ENCODE assay signal across 7 mouse cellular contexts in the genomic region with DNA sequence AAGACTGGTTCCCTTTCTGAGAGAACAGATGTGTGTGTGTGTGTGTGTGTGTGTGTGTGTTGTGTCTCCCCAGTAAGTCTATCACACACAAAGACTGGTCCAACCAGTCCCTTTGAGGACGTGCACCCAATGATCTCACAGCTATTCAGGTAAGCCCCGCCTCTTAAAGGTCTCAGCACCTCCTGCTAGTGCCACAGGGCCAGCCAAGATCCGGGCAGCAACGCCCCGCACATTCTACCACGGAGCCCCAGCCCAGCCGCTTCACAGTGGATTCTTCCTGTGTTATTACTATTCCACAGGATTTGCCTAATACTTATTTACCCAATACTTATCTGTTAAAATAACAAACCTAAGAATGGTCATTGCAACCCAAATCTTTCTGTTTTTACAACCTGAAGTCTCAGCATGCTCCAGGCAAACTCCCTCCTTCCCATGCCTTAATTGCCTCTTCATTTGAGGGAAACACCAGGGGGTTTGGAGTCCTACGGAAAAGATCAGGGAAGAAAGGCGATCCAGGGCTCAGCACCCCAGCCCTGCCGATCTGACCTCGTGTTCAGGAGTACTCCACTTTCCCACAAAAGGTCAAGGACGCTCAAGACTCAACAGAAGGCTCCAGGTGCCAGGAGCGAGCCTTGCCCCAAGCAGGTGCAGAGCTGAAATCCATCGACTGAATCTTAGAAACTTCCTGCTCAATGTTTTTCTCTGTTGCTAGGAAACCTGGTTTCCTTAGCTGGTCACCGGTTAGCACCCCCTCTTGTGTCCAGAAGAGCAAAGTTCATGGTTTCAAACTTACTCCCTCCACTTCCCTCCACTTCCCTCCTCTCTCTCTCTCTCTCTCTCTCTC. TPM values are rescaled to one million over a fixed set of nuclear protein-coding genes. Genes with fewer than 3 reads are reported as not detected.
DNase-seq lines count a peak whose midpoint lies in the region; ATAC-seq lines count a peak whose summit lies in the region.

No protein-coding gene starts in this region.

- no peaks in the 10 kb centered on the region for H3K27me3 ChIP-seq in intestine, embryonic 16.5 days (replicated peaks; ENCODE audit: control insufficient read depth, insufficient read depth, low read length)
- H3K27me3 ChIP-seq in neural tube, embryonic 13.5 days: no peaks in the 10 kb centered on the region

- H3K9ac ChIP-seq in intestine, embryonic 16.5 days (ENCODE audit: low read depth, low read length): peak overlapping the region; percentile 55
- H3K9ac ChIP-seq in neural tube, embryonic 13.5 days: peak overlapping the region; percentile 57

- peak overlapping the region; percentile 28 for H3K4me3 ChIP-seq in intestine, embryonic 16.5 days (ENCODE audit: low read length)
- H3K4me3 ChIP-seq in neural tube, embryonic 13.5 days: peak overlapping the region; percentile 21

- no peaks in the 10 kb centered on the region for H3K36me3 ChIP-seq in intestine, embryonic 16.5 days (ENCODE audit: control insufficient read depth, insufficient read depth, low read length)
- no peaks in the 10 kb centered on the region for H3K36me3 ChIP-seq in neural tube, embryonic 13.5 days

- peak; percentile 80 for DNase-seq in WW6 (ENCODE audit: low read depth, low spot score)
- DNase-seq in embryo, embryonic 10.5 days (ENCODE audit: low spot score): peak; percentile 84
- DNase-seq in heart, adult 11 months: peak; percentile 98
- DNase-seq in lung, adult 18-20 months: peak; percentile 86 to 92
- no peak for DNase-seq in frontal cortex, postnatal 25 days (ENCODE audit: low spot score in 2 of 2)

- peaks cover 14% of the 10 kb centered on the region; the same call in 1 of the 2 replicates for H3K4me1 ChIP-seq in intestine, embryonic 16.5 days (ENCODE audit: control insufficient read depth, insufficient read depth, low read length)
- peaks cover 20% of the 10 kb centered on the region for H3K4me1 ChIP-seq in neural tube, embryonic 13.5 days (replicated peaks)

- ATAC-seq in intestine, embryonic 16.5 days: peak; percentile 96
- ATAC-seq in neural tube, embryonic 13.5 days (ENCODE audit: low read depth): peak; percentile 96

- peak overlapping the region; percentile 90 for H3K27ac ChIP-seq in intestine, embryonic 16.5 days (ENCODE audit: low read length)
- peak overlapping the region; percentile 54; the same call in 1 of the 2 replicates for H3K27ac ChIP-seq in neural tube, embryonic 13.5 days (replicated peaks)

- WGBS in intestine, embryonic 16.5 days: 3% methylated on average over 15 of the region's 15 CpGs
- under 1% methylated on average over 15 of the region's 15 CpGs for WGBS in neural tube, embryonic 13.5 days

- peak overlapping the region; percentile 57 for H3K4me2 ChIP-seq in intestine, embryonic 16.5 days (ENCODE audit: low read depth, low read length)
- peak overlapping the region; percentile 55 for H3K4me2 ChIP-seq in neural tube, embryonic 13.5 days

- no peaks in the 10 kb centered on the region for H3K9me3 ChIP-seq in intestine, embryonic 16.5 days (ENCODE audit: control insufficient read depth, low read length)
- H3K9me3 ChIP-seq in neural tube, embryonic 13.5 days: no peaks in the 10 kb centered on the region

RNA-seq across cellular contexts. Expression of gene Raf1, which starts 41.5 kb away (rescaled TPM):
- 71.4 and 75.4 TPM in 2 replicates for polyA plus RNA-seq in intestine, embryonic 16.5 days (2015; fragmentation: Nextera tagmentation; extraction: Ambion mirVana)
- polyA plus RNA-seq in neural tube, embryonic 13.5 days (2015; fragmentation: Nextera tagmentation; extraction: Ambion mirVana): 141 and 156 TPM in 2 replicates

RNA-seq across cellular contexts. Expression of gene Tmem40, which starts 44.3 kb away (rescaled TPM):
- polyA plus RNA-seq in intestine, embryonic 16.5 days (2015; fragmentation: Nextera tagmentation; extraction: Ambion mirVana): 0.70 and 1.5 TPM in 2 replicates
- 1.6 and 2.5 TPM in 2 replicates for polyA plus RNA-seq in neural tube, embryonic 13.5 days (2015; fragmentation: Nextera tagmentation; extraction: Ambion mirVana)

RNA-seq across cellular contexts. Expression of gene Cand2, which starts 56.4 kb away (rescaled TPM):
- polyA plus RNA-seq in intestine, embryonic 16.5 days (2015; fragmentation: Nextera tagmentation; extraction: Ambion mirVana): 12.6 and 13.3 TPM in 2 replicates
- polyA plus RNA-seq in neural tube, embryonic 13.5 days (2015; fragmentation: Nextera tagmentation; extraction: Ambion mirVana): 13.2 and 15.8 TPM in 2 replicates

Comparison
In these comparisons a context has a peak if more than half of its experiments do, and no peak if none do; other contexts are left out.
1. DNase-seq: peak in WW6 (single experiment), embryo, embryonic 10.5 days (single experiment), heart, adult 11 months (single experiment) and lung, adult 18-20 months (2 of 2); none in frontal cortex, postnatal 25 days (0 of 2).